Mouse (Mus musculus) thymus, adult 2 months (tissue): Measurements from ENCODE around the gene Pop4. TPM values are rescaled to one million over a fixed set of nuclear protein-coding genes. Genes with fewer than 3 reads are reported as not detected.
"Not testable (repeated sequence)": the region's sequence is repeated elsewhere in the genome, so short reads cannot be mapped to it uniquely, and the experiment has no call there.

Source experiments
- DNase-seq: peaks from one replicate; pipeline ENCODE4 v3.0.0; 2021
- H3K27ac ChIP-seq: fragments of 200-500 bp; 2 replicates; pipeline ENCODE4 v1.5.1; 2012; ENCODE audit warnings: low read length, control low read depth; ENCODE audit not compliant: control insufficient read depth, insufficient read depth
- H3K27me3 ChIP-seq: fragments of 200-500 bp; 2 replicates; pipeline ENCODE4 v1.6.1; 2012; ENCODE audit warnings: mild to moderate bottlenecking, low read length, moderate library complexity, mixed read lengths; ENCODE audit not compliant: control insufficient read depth, insufficient read depth
- H3K36me3 ChIP-seq: fragments of 200-500 bp; 2 replicates; pipeline ENCODE4 v1.6.1; 2012; ENCODE audit warnings: mild to moderate bottlenecking, low read length, moderate library complexity; ENCODE audit not compliant: control insufficient read depth, insufficient read depth
- H3K4me1 ChIP-seq: fragments of 200-500 bp; replicated peaks from 2 replicates; pipeline ENCODE4 v1.6.1; 2012; ENCODE audit warnings: low read length; ENCODE audit not compliant: control insufficient read depth, insufficient read depth
- H3K4me3 ChIP-seq: fragments of 200-500 bp; 2 replicates; pipeline ENCODE4 v1.5.1; 2012; ENCODE audit warnings: mild to moderate bottlenecking, low read length, control low read depth, moderate library complexity; ENCODE audit not compliant: control insufficient read depth, insufficient read depth
- CTCF ChIP-seq: fragments of 200-500 bp; IDR thresholded peaks from 2 replicates; pipeline ENCODE4 v1.5.1; 2012; ENCODE audit warnings: mild to moderate bottlenecking, control low read depth, low read length, moderate library complexity, borderline replicate concordance; ENCODE audit not compliant: control insufficient read depth, poor library complexity, insufficient read depth; ENCODE audit errors: extremely low read depth
- POLR2A ChIP-seq: fragments of 200-500 bp; IDR thresholded peaks from 2 replicates; pipeline ENCODE4 v1.6.1; 2012; ENCODE audit warnings: mild to moderate bottlenecking, low read length, control low read depth, moderate library complexity; ENCODE audit not compliant: control insufficient read depth, poor library complexity, insufficient read depth; ENCODE audit errors: extremely low read depth
- WGBS: fragments of 180-500 bp; shearing (Covaris S2); methylation state at CpG from one replicate; pipeline ENCODE4 v1.1.7; 2018; 5-methylcytosine and 5-hydroxymethylcytosine counted together
- polyA plus RNA-seq: library from polyadenylated mRNA; depleted of rRNA; stranded (reverse); fragments of >200 nt; gene quantifications from 2 replicates; pipeline ENCODE4 v1.2.3, GENCODE M21; 2012; rRNA removed

Gene Pop4
- polyA plus RNA-seq, result 16.8 and 17.8 TPM in 2 replicates

DNA sequence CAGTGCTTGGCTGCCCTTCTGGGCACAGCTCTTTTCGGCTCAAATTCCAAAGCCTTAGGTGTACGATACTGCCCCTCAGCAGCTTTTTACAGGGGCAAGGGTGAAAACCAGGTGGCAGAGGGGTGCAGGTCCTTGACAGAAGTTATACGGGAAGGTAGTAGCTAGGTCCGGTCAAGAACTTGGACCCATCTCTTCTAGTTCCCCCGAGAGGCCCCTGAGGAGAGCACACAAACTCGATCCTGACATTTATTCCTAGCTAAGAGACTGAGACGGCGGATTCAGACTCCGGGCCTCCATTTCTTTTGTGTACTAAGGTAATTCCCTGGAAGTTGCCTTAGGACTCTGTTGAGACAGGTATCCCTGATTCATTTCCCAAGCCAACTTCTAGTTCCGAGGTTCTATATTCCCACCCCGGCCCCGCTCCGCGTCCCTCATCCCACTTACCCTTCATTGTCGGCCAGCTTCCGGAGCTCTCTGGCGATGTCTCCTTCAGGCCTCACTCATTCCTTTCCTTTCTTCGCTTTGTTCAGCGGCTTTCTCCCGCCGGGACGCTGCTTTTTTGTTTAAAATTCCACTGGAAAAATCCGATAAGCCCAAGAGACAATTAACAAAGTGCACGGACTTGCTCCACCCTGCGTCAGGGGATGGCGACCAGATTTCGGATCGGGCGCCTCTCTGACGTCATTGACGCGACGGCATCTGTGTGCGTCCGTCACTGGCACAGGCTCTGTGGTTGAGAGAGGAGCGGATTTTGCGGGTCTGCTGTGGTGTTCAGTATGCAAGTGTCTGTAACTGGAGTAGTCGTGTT is at the start of gene Pop4:
Gene Pop4 (minus strand): TSS at position 721 of the 808 bp plus-strand sequence.
- H3K4me3 ChIP-seq, result peak within 1 kb of the TSS; percentile 99
- H3K27me3 ChIP-seq, result no peaks in the 10 kb centered on the region
- WGBS, result under 1% methylated on average over 38 of the region's 38 CpGs
- DNase-seq, result peak; percentile 88
- peaks cover 8% of the 10 kb centered on the region for H3K4me1 ChIP-seq
- H3K27ac ChIP-seq, result no peak within 1 kb of the TSS
- H3K36me3 ChIP-seq, result peaks cover 5% of the 10 kb centered on the region
- TF ChIP-seq CTCF (no peak), POLR2A (peak; percentile 61; the same call in 1 of the 2 replicates)

DNA sequence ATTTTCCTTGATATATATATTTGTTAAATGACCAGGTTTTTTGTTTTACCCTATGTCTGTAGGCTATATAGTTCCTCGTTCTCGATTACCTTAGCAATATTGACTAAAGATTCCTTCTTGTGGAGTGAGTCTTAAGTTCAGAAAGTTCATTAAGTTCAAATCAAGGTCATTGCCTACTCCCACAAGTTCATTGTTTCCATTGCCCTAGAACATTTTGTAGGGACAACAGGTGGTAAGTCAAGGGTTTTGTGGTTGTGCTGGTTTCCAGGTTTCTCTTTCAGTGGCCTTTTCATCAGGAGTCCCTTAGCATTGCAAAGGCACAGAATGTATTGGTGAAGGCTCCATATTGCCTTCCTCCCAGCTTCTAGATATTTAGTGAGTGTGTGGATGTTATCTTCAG is 49.4 kb upstream of the Pop4 start:
- H3K27me3 ChIP-seq, result no peaks in the 10 kb centered on the region
- 88% methylated on average over 2 of the region's 2 CpGs for WGBS
- no peaks in the 10 kb centered on the region for H3K4me1 ChIP-seq
- TF ChIP-seq CTCF, result no peak
- TF ChIP-seq POLR2A, result no peak
- H3K27ac ChIP-seq, result no peak overlapping the region
- H3K4me3 ChIP-seq, result no peak overlapping the region
- DNase-seq, result no peak
- no peaks in the 10 kb centered on the region for H3K36me3 ChIP-seq

- 19% methylated on average over 4 of the region's 4 CpGs for whole genome bisulfite sequencing
These were observed 11.0 kb upstream of the Pop4 start for GRCm38 (mm10) chr7:38282192-38282591.

GRCm38 (mm10) chr7:38272551-38272950 is 1.3 kb upstream of the Pop4 start:
- TF ChIP-seq CTCF (no peak), POLR2A (no peak)
- Histone ChIP-seq H3K27ac (no peak overlapping the region), H3K27me3 (no peaks in the 10 kb centered on the region), H3K4me1 (peaks cover 8% of the 10 kb centered on the region), H3K36me3 (peaks cover under 1% of the 10 kb centered on the region; the same call in 1 of the 2 replicates), H3K4me3 (no peak overlapping the region)
- no peak for DNase-seq

More at GRCm38 (mm10) chr7:38282192-38282591, 11.0 kb upstream of the Pop4 start:
- not testable (repeated sequence) for H3K36me3 ChIP-seq, H3K4me1 ChIP-seq, H3K27me3 ChIP-seq, H3K27ac ChIP-seq, DNase-seq, H3K4me3 ChIP-seq

- Histone ChIP-seq H3K36me3 (peaks cover 5% of the 10 kb centered on the region; the same call in 1 of the 2 replicates), H3K27ac (no peak overlapping the region), H3K4me3 (no peak overlapping the region), H3K27me3 (no peaks in the 10 kb centered on the region), H3K4me1 (peaks cover 8% of the 10 kb centered on the region)
- no peak for DNase-seq
- TF ChIP-seq POLR2A (no peak), CTCF (no peak)
- WGBS, result 7% methylated on average over 4 of the region's 4 CpGs
These were observed 636 bp upstream of the Pop4 start for GRCm38 (mm10) chr7:38271859-38272258.

DNA sequence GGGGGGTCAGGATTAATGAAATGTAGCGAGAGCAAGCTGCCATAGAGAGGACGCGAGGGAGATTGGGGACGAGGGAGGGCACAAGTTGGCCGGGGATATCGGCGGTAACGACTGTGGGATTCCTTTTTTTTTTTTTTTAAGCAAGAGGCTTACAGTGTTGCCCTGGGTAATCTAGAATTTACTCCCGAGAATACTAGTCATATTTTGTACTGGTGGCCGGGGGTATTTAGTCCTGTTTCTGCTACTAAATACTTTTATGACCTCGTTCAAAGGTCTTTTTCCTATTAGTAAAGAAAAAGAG is 238 bp upstream of the Pop4 start:
- Histone ChIP-seq H3K36me3 (peaks cover 5% of the 10 kb centered on the region; the same call in 1 of the 2 replicates), H3K27ac (no peak overlapping the region), H3K4me1 (peaks cover 8% of the 10 kb centered on the region), H3K4me3 (peak overlapping the region; percentile 99), H3K27me3 (no peaks in the 10 kb centered on the region)
- no peak for DNase-seq
- 1% methylated on average over 11 of the region's 11 CpGs for WGBS
- TF ChIP-seq POLR2A (no peak), CTCF (no peak)
